Mouse (Mus musculus): ENCODE data around the gene Uxt.
A peak's percentile ranks its signal among the peaks of the same experiment; 100 is the strongest.

Uxt gene

GRCm38 (mm10) chrX:20961477-20962378, at the start of gene Uxt:
Gene Uxt (minus strand): TSS chrX:20962017.
- peak; percentile 89 to 91 for DNase-seq

DNA sequence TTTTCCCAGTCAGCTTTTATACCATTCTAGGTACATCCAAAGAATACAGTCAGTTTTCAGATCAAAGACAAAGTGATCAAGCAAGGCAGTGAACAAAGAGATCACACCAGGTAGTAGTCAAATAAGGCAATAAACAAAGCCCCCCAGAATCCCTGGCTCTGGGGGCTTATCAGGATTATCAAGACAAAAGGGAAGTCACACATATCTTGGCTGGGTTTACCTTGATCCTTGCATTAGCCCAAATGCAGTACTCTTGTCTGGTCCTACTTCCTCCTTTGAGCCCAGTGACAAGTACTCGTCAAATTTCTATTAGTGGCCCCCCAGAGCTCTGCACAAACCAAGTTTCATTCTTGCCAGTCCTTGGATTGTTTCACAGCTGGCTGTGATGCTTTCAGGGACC, 19.1 kb upstream of the Uxt start:
- DNase-seq = no peak

- peak; percentile 87 to 89 for DNase-seq
These were observed 11.5 kb downstream of the Uxt start, which contains the start of gene Elk1 for GRCm38 (mm10) chrX:20950191-20950880. Gene Elk1 (minus strand): TSS chrX:20950608.

- DNase-seq = peak; percentile 29 to 43
These were observed 15.8 kb downstream of the Uxt start for GRCm38 (mm10) chrX:20946055-20946454.

GRCm38 (mm10) chrX:20931963-20932362, 29.9 kb downstream of the Uxt start:
- DNase-seq = peak; percentile 20 to 24

DNA sequence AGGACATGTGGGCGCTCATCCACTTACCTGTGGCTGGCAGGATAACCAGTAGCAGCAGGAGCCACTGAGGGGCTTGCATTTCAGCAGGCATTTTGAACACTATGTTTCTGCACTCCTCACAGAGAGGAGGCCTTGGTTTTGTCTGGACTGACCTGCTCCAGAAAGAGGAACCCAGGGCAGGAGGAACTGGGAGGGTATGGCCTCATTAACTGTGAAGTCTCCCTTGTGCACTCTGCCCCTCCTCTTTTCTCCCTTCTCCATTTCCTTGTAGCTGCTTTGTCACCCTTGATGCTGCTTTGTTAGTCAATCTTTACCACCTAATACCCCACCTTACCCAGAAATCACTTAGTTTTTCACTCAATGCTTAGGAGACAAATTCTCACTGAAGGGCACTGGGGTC, 30.5 kb downstream of the Uxt start, which contains the start of gene Cfp:
Gene Cfp, minus strand, starts transcription at position 192 of the 400 bp plus-strand sequence.
- DNase-seq = peak; percentile 13 to 15

GRCm38 (mm10) chrX:20929859-20930258, 32.0 kb downstream of the Uxt start:
- DNase-seq = no peak

DNA sequence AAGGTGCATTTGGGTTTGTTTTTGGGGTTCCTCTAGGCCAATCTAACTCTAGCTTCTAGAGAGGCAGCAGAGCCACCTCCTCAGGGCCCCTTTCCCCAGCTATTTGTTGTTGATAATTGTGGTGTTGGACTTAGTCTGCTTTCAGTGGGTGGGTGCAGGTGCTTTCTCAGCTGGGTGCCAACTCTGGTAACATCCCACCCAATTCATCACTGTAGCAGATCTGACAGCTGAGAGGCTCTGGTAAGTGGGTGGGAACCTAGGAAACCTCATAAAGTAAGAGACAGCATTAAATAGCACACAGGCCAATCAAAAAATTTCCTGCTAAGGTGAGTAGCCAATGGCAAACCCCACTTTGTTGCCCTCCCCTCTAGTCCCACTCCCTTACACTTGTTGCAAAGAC, 36.8 kb downstream of the Uxt start:
- no peak for DNase-seq

DNA sequence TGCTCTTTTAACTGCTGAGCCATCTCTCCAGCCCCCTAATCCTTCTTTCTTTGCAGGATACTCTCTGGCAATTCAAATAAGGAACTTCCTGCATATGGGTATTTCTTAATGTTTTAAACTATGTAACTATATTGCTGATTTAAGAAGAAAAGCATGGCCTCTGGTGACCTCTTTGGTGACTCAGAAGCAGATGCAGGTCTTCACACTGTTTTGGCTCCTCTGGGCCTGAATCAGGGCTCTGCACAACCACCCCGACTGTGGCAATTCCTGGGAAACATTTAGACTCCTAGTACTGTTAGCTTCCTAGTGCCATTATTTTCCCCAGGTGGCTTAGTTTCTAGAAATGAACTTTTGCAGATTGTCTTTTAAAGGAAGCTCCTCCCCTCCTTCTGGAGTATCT, 38.3 kb downstream of the Uxt start:
- no peak for DNase-seq

DNA sequence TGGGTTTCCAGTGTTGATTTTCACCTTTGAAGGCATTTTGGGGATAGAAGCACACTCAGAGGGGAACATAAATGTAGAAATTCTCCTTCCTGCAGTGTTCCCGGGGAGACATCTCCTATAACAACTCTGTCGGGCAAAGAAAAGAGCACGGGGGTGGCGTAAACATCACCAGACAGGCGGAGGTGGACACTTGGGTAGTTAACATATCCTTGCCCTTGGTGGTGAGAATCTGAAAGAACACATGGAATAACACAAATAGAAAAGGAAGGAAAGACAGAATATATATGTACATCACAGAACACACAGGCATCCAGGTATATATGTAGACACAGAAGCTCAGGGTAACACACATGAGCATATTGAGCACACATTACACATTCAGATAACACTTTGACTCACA, 40.5 kb downstream of the Uxt start:
- no peak for DNase-seq

GRCm38 (mm10) chrX:20920844-20921364, 40.9 kb downstream of the Uxt start, which contains the start of gene Syn1:
Gene Syn1 (minus strand): TSS chrX:20921004.
- DNase-seq = peak; percentile 79 to 81

DNA sequence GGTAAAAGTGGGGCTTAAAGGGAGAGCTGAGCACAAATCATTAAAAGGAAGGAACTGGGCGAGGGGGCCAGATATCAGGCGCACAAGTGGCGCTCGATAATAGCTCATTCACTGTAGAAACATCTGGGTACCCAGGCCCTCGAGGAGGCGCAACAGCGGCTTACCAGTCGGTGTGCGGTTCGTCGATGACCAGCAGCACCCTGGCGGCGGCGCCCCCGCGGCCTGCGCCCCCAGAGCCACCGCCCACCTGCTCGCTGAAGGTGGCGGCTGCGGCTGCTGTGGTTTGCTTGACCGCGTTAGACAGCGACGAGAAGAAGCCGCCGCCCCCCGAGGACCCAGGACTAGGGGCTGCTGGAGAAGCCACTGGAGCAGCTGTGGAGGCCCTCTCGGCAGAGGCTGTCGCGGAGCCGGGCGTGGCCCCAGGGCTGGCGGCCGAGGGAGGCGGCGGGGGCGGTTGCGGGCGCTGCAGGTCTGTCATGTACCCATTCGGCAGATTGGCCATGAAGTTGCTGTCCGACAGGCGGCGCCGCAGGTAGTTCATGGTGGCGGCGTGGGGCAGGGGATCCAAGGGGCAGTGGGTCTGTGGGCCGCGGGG, 41.5 kb downstream of the Uxt start:
- no peak for DNase-seq

DNA sequence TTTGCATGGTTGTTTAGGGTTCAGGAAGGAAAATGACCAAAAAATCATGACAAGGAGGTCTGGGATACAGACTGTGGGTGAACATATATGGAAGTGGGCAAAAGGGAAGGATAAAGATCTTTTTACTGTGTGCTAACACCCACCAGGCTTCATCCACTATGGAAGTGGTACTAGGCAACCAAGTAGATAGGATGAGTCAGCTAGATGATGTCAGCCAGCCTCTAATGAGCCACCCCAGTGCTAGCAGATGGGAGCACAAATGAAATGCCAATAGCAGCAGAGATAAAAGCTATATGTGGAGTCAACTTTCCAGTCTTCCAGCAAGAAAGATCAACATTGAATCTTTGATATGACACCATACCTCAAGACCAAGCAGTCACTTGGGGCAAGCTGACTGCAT, 46.7 kb downstream of the Uxt start:
- DNase-seq = no peak

DNA sequence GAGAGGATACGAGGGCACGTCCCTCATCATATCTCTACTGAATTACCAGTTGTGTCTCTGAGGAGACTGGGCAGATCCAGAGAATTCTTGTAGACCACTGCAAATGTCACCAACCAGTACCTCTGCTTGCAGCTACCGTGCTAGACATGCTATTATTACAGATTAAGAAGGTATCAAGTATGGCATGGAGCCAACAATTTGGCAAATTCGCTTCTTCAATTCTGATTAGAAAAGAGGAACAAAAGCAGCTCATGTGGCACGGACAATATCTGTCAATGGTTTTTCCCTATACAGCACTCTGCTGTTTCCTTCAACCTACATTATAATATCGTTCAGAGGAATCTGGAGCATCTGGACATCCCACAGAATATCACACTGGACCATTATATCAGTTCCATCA, 48.1 kb downstream of the Uxt start:
- DNase-seq = no peak

DNA sequence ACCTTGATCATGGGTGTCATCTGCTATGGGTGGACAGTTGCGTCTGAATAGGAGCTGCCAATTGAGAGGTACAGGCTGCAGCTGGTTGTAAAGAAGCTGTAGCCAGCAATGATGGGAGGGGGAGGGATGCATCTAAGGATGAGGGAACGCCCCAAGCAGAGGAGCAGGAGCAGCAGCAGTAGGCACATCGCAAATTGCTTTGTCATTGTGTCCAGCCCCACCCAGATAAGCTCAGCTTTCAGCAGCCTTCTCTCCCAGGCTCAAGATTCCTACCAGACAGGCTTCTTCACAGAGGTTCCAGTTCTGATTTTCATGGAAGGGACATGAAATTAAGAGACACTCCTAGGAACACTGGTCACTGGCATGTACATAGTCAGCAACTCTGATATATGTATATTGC, 51.7 kb downstream of the Uxt start:
- no peak for DNase-seq
